Mouse (Mus musculus) heart, embryonic 15.5 days (tissue): ENCODE results near the gene Mrps10. TPM values are rescaled to one million over a fixed set of nuclear protein-coding genes. Genes with fewer than 3 reads are reported as not detected.
"Not testable (repeated sequence)": the region's sequence is repeated elsewhere in the genome, so short reads cannot be mapped to it uniquely, and the experiment has no call there.

Experiments used
- ATAC-seq: fragments of 200-750 bp; cut with Nextera tagmentation; replicated peaks from 2 replicates; pipeline ENCODE4 v1.8.0; 2017; ENCODE audit warnings: low read depth, moderate TSS enrichment; ENCODE audit not compliant: insufficient number of reproducible peaks, insufficient read depth, low FRiP score
- H3K27ac ChIP-seq: fragments of 300-500 bp; sonication (generic); 2 replicates; pipeline ENCODE4 v1.5.1; 2015; ENCODE audit warnings: mild to moderate bottlenecking, inconsistent platforms
- H3K27me3 ChIP-seq: fragments of 300-500 bp; sonication (generic); 2 replicates; pipeline ENCODE4 v1.6.1; 2015; ENCODE audit warnings: inconsistent platforms
- H3K36me3 ChIP-seq: fragments of 300-500 bp; sonication (generic); 2 replicates; pipeline ENCODE4 v1.6.1; 2015; ENCODE audit warnings: mild to moderate bottlenecking, inconsistent platforms
- H3K4me1 ChIP-seq: fragments of 300-500 bp; sonication (generic); replicated peaks from 2 replicates; pipeline ENCODE4 v1.6.1; 2015; ENCODE audit warnings: inconsistent platforms
- H3K4me2 ChIP-seq: fragments of 300-500 bp; sonication (generic); 2 replicates; pipeline ENCODE4 v1.6.1; 2015; ENCODE audit warnings: inconsistent platforms, mild to moderate bottlenecking, moderate library complexity
- H3K4me3 ChIP-seq: fragments of 300-500 bp; sonication (generic); 2 replicates; pipeline ENCODE4 v1.5.1; 2015; ENCODE audit warnings: mild to moderate bottlenecking, inconsistent platforms
- H3K9ac ChIP-seq: fragments of 300-500 bp; sonication (generic); 2 replicates; pipeline ENCODE4 v1.6.1; 2015; ENCODE audit warnings: mild to moderate bottlenecking, inconsistent platforms
- H3K9me3 ChIP-seq: fragments of 300-500 bp; sonication (generic); replicated peaks from 2 replicates; pipeline ENCODE4 v1.6.1; 2016; ENCODE audit warnings: inconsistent platforms
- WGBS: fragments of 180-500 bp; shearing (Covaris S2); methylation state at CpG from one replicate; pipeline ENCODE4 v1.1.7; 2015; ENCODE audit warnings: mixed read lengths; 5-methylcytosine and 5-hydroxymethylcytosine counted together
- polyA plus RNA-seq: library from polyadenylated mRNA; unstranded; fragments of >200 nt; fragmentation: Nextera tagmentation; extraction: Ambion mirVana; gene quantifications from 2 replicates; pipeline ENCODE4 v1.2.1, GENCODE M21; 2015

Gene Mrps10
- polyA plus RNA-seq, 1 experiment from 2014 or later, result 58.4 TPM

DNA sequence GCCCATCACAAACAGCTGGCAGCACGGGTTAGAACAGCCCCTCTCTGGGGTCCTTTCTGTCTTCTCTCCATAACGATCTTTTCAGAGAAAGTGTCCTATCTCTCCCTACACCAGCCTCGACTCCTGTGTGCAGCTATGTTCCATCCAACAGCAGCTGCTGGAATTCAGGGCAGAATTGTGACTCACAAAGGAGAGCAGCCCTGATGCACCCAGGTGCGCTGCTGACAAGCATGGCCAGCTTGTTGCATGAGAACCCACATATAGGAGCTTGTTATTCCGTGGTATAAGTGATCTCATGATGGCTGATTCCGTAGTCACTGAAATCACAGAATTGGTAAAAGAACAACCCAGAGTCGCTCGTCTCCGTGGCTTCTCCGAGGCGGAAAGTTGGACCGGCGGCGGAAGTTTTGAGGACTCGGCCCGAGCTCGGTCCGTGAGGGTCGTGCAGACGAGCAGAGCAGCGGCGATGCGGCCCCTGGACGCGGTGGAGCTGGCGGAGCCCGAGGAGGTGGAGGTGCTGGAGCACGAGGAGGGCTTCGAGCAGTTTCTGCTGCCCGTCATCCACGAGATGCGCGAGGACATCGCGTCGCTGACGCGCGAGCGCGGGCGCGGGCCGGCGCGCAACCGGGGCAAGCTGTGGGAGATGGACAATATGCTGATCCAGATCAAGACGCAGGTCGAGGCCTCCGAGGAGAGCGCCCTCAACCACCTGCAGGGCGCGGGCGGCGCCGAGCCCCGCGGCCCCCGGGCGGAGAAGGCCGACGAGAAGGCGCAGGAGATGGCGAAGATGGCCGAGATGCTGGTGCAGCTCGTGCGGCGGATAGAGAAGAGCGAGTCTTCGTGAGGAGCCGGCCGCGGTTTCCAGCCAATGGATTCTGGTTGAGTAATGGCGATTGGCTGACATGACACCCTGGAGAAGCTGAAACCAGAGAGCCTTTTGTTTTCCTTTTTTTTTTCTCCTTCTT, 41.5 kb downstream of the Mrps10 start:
- H3K9me3 ChIP-seq, H3K9ac ChIP-seq, H3K27ac ChIP-seq, H3K36me3 ChIP-seq, H3K4me1 ChIP-seq, ATAC-seq: not testable (repeated sequence)
- WGBS, result 3% methylated on average over 74 of the region's 74 CpGs
- H3K4me3 ChIP-seq, result peak overlapping the region; percentile 42
- peaks cover 69% of the 10 kb centered on the region for H3K27me3 ChIP-seq
- peak overlapping the region; percentile 70 for H3K4me2 ChIP-seq

DNA sequence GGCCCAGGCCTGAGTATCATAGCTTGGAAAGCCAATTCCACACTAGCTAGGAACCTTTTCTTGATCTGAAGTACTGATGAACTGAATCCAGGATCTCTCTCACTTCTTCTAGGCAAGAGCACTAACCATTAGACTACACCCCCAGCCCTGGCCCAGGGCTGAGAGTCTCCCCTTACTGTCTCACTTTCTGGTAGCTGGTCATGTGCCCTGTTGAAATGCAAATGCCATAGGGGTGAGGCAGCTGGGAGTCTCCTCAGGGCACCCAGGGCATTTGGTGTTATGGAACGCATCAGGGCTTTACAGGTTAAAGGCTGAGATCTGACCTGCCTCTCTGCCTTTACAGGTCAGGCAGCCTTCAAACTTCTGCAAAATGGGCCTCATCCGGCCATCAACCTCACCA, 51.5 kb downstream of the Mrps10 start:
- Histone ChIP-seq H3K4me3 (no peak overlapping the region), H3K36me3 (no peaks in the 10 kb centered on the region), H3K4me2 (no peak overlapping the region), H3K27me3 (no peaks in the 10 kb centered on the region), H3K4me1 (peaks cover 4% of the 10 kb centered on the region; the same call in 1 of the 2 replicates), H3K9me3 (no peaks in the 10 kb centered on the region), H3K27ac (no peak overlapping the region), H3K9ac (no peak overlapping the region)
- 76% methylated on average over 2 of the region's 2 CpGs for WGBS
- no peak for ATAC-seq

DNA sequence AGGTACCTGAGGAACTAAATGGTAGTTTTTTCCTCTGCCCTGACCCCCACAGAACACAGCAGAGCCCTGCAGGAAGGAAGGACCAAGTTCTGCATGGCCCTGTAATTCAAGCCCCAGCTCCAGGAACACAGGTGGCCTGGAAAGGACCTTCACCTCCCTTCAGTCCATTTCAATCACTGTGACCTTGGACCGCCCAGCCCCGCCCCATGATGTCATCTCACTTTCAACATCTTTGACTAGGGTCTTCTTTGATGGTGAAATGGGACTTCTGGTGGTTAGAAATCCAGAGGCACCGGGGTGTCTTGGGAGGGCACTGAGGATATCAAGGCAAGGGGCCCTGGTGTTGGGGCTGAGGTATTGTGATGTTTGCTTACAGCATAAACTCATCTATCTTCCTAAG, 52.9 kb downstream of the Mrps10 start:
- no peak for ATAC-seq
- Histone ChIP-seq H3K9me3 (no peaks in the 10 kb centered on the region), H3K4me3 (no peak overlapping the region), H3K4me2 (no peak overlapping the region), H3K36me3 (no peaks in the 10 kb centered on the region), H3K9ac (no peak overlapping the region), H3K4me1 (peaks cover 4% of the 10 kb centered on the region; the same call in 1 of the 2 replicates), H3K27me3 (no peaks in the 10 kb centered on the region), H3K27ac (no peak overlapping the region)
- 68% methylated on average over 3 of the region's 3 CpGs for WGBS

DNA sequence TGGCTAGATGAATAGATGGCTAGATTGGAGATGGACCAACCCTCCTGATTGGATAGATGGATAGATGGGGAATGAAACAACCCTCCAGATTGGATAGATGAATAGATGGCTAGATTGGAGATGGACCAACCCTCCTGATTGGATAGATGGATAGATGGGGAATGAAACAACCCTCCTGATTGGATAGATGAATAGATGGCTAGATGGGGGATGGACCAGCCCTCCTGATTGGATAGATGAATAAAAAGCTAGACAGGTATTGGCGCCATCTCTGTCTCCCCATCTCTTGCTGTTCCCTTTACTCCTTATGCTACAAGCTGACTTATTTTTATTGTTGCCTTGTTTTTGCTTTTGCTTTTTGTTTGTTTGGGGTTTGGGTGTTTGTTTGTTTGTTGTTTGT, 53.9 kb downstream of the Mrps10 start:
- not testable (repeated sequence) for H3K27me3 ChIP-seq, H3K4me1 ChIP-seq, ATAC-seq, H3K36me3 ChIP-seq, H3K9me3 ChIP-seq, H3K4me3 ChIP-seq, H3K9ac ChIP-seq, H3K4me2 ChIP-seq, H3K27ac ChIP-seq
- WGBS, result 92% methylated on average over 1 of the region's 1 CpGs

DNA sequence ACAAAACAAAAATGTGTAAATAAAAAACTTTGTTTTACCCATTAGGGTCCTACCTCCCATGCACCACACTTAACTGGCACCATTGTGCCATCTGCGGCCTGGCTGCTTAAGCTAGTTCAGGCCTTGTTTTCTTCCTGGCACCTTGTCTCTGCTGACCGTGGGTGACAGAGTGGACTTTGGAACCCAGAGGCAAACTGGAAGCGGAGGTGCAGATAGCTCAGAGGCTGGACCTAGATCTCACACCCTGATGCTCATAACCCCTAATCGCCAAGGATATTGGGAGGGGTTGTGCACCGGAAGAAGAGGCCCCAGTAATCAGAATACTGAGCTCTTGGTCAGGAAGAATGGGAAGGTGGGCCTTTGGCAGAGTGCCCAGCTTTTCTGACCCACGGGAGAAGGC, 55.5 kb downstream of the Mrps10 start:
- H3K27ac ChIP-seq, result no peak overlapping the region

DNA sequence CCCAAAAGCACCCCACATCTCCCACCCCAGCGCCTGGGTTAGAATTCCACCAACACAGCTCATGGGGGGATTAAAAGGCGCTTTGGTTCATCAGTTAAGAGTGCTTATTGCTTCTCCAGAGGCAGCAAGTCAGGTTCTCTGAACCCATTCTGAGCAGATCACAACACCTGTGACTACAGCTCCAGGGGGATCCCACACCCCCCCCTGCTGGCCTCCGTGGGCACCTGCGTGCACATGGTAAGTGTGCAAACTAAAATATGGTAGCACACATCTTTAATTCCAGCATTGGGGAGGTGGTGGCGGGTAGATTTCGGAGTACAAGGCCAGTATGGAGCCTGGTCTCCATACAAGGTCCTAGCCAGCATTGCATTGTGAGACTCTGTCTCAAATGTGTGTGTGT, 58.6 kb downstream of the Mrps10 start:
- Histone ChIP-seq H3K36me3 (no peaks in the 10 kb centered on the region), H3K4me1 (peaks cover 11% of the 10 kb centered on the region), H3K9me3 (no peaks in the 10 kb centered on the region), H3K27ac (no peak overlapping the region), H3K4me2 (no peak overlapping the region), H3K4me3 (no peak overlapping the region), H3K27me3 (no peaks in the 10 kb centered on the region), H3K9ac (no peak overlapping the region)
- ATAC-seq, result no peak
- 60% methylated on average over 6 of the region's 6 CpGs for WGBS

More for the DNA sequence above, 55.5 kb downstream of the Mrps10 start:
- peaks cover 10% of the 10 kb centered on the region for H3K4me1 ChIP-seq
- no peak overlapping the region for H3K4me2 ChIP-seq
- H3K36me3 ChIP-seq, result no peaks in the 10 kb centered on the region
- no peaks in the 10 kb centered on the region for H3K9me3 ChIP-seq
- no peaks in the 10 kb centered on the region for H3K27me3 ChIP-seq
- no peak overlapping the region for H3K9ac ChIP-seq
- 59% methylated on average over 6 of the region's 6 CpGs for WGBS
- no peak overlapping the region for H3K4me3 ChIP-seq
- no peak for ATAC-seq

DNA sequence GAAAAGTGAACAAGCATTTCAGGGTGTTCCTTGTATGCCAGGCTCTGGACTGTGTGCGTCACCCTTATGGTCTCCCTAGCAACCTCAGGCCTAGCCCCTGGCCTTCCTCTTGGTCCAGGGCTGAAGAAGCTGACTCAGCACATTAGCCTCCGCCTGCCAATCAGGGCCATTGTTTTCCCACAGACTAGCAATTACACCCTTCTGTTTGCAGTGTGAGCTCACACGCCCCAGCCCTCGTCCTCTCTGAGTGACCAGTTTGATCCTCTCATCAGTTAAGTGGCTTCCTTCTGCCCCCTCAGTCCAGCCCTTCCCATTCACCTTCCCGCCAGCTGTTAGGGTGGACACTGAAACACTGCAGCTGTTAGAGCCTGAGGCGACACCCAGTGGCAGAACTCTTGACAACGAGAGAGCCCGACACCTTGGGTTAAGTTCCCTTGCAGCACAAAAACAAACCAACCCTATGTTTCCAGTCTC, 60.2 kb downstream of the Mrps10 start:
- no peak overlapping the region for H3K9ac ChIP-seq
- peak; percentile 68 for ATAC-seq
- H3K4me3 ChIP-seq, result 0 out of 2 replicates have a peak overlapping the region, but pooled peaks have one; percentile 13
- H3K4me2 ChIP-seq, result peak overlapping the region; percentile 48
- no peaks in the 10 kb centered on the region for H3K36me3 ChIP-seq
- WGBS, result 10% methylated on average over 8 of the region's 8 CpGs
- H3K4me1 ChIP-seq, result peaks cover 11% of the 10 kb centered on the region
- H3K27me3 ChIP-seq, result no peaks in the 10 kb centered on the region
- no peaks in the 10 kb centered on the region for H3K9me3 ChIP-seq
- H3K27ac ChIP-seq, result no peak overlapping the region

DNA sequence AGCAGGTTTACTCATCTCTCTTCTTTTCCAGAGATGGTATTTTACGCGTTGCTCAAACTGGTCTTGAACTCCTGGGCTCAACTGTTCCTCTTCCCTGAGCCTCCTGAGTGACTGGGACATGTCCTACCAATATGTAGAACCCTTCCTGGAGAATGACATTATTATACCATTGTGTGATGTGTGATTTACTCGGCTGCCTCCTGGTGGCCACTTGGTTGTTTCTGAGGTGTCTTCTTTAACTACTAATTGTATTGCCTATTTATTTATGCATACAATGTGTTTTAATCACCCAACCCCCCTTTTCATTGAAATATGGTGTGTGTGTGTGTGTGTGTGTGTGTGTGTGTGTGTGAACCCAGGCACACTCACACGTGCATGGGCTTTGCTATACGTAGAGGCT, 62.1 kb downstream of the Mrps10 start:
- no peak overlapping the region for H3K9ac ChIP-seq
- WGBS, result 69% methylated on average over 5 of the region's 5 CpGs
- H3K36me3 ChIP-seq, result no peaks in the 10 kb centered on the region
- H3K4me1 ChIP-seq, result peaks cover 6% of the 10 kb centered on the region; the same call in 1 of the 2 replicates
- H3K27ac ChIP-seq, result no peak overlapping the region
- no peak for ATAC-seq
- no peaks in the 10 kb centered on the region for H3K27me3 ChIP-seq
- no peaks in the 10 kb centered on the region for H3K9me3 ChIP-seq
- H3K4me2 ChIP-seq, result no peak overlapping the region
- no peak overlapping the region for H3K4me3 ChIP-seq

Other genes with a start within 250 kb of the Mrps10 start
- 0.91 and 1.2 TPM in 2 replicates for gene Guca1b, start 16.5 kb downstream of the Mrps10 start, polyA plus RNA-seq
- gene Guca1a, start 31.7 kb downstream of the Mrps10 start, polyA plus RNA-seq, result 1.7 TPM in 2 replicates
- 0.96 and 1.2 TPM in 2 replicates for gene AI661453, start 67.7 kb downstream of the Mrps10 start, polyA plus RNA-seq
- gene 1700001C19Rik, start 68.5 kb downstream of the Mrps10 start, polyA plus RNA-seq, result 0.60 and 1.0 TPM in 2 replicates
- 17.0 and 20.5 TPM in 2 replicates for gene Taf8, start 133.4 kb downstream of the Mrps10 start, polyA plus RNA-seq
- gene Ccnd3, start 136.2 kb downstream of the Mrps10 start, polyA plus RNA-seq, result 369 and 456 TPM in 2 replicates
- gene Bysl, start 242.6 kb downstream of the Mrps10 start, polyA plus RNA-seq, result 18.2 and 22.6 TPM in 2 replicates
- gene Med20, start 242.7 kb downstream of the Mrps10 start, polyA plus RNA-seq, result 25.4 and 31.2 TPM in 2 replicates
- gene Gm20517, start 242.7 kb downstream of the Mrps10 start, polyA plus RNA-seq, result 0.60 and 1.6 TPM in 2 replicates